ENCODE assay signal across 10 mouse cellular contexts in the genomic region with DNA sequence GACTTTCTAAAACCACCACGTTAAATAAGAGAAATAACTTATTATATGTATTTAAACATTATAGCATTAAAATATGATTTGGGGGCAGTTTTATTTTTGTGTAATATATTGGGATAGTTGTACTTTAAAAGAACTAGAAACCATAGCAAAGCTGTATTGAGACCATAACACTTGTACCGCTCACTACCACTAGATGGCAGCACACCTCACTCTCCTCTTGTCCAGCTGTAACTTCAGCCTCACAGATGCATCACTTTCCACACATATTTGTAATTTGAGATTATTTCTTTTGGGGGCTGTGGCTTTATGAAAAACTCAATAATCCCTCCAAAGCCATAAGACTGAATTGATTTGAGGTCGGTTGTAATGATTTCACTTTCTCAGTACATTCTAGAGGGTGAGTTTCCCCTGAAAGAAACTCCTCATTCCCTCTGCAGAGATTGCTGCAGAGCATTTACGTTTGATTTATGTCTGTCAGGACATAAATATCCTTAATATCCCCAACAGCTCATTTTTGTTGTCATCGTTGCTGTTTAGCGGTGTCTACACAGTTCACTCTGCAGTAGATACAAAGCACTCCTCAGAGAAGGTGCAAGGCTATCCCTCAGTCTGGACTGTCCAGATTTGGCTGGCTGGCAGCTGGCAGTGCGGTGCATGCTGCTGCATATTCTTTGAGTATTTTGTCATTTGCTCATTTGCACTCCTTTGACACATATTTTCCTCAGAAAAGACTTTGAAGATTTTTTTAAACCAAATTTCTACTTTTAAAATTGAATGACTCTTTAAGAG.
DNase-seq lines count a peak whose midpoint lies in the region; ATAC-seq and TF ChIP-seq lines count a peak whose summit lies in the region.
"Had no signal": no experiment of that assay in that cellular context is flagged by ENCODE, and none has a peak within 500 bp of the region (broad histone marks: within the 10 kb centered on the region; RNA-seq: fewer than 3 reads in every experiment).

No protein-coding gene starts in this region.

- no peak overlapping the region for H3K4me3 ChIP-seq in thymus, adult 2 months (ENCODE audit: control insufficient read depth, insufficient read depth, low read length)
- H3K4me3 ChIP-seq in forebrain, embryonic 13.5 days = no peak overlapping the region
- no peak overlapping the region for H3K4me3 ChIP-seq in intestine, embryonic 15.5 days (replicated peaks)
- H3K4me3 ChIP-seq in midbrain, embryonic 12.5 days = no peak overlapping the region
- H3K4me3 ChIP-seq: erythroblast, embryonic 14.5 days; stomach, embryonic 15.5 days had no signal

- H3K27ac ChIP-seq in thymus, adult 2 months (ENCODE audit: control insufficient read depth, insufficient read depth, low read length) = no peak overlapping the region
- H3K27ac ChIP-seq in forebrain, embryonic 13.5 days = no peak overlapping the region
- no peak overlapping the region for H3K27ac ChIP-seq in intestine, embryonic 15.5 days
- H3K27ac ChIP-seq in midbrain, embryonic 12.5 days (replicated peaks) = no peak overlapping the region
- H3K27ac ChIP-seq: stomach, embryonic 15.5 days had no signal

- ATAC-seq in forebrain, embryonic 13.5 days = peak; percentile 89
- peak; percentile 77 for ATAC-seq in intestine, embryonic 15.5 days
- peak; percentile 80 for ATAC-seq in midbrain, embryonic 12.5 days (ENCODE audit: low FRiP score, low read depth)

- WGBS in thymus, adult 2 months = 49% methylated on average over 7 of the region's 7 CpGs
- WGBS in forebrain, embryonic 13.5 days = 45% methylated on average over 7 of the region's 7 CpGs
- WGBS in intestine, embryonic 15.5 days = 36% methylated on average over 7 of the region's 7 CpGs
- WGBS in midbrain, embryonic 12.5 days = 43% methylated on average over 7 of the region's 7 CpGs

- no peak overlapping the region for H3K4me2 ChIP-seq in forebrain, embryonic 13.5 days
- no peak overlapping the region for H3K4me2 ChIP-seq in intestine, embryonic 15.5 days (replicated peaks)
- no peak overlapping the region for H3K4me2 ChIP-seq in midbrain, embryonic 12.5 days (replicated peaks)
- H3K4me2 ChIP-seq: stomach, embryonic 15.5 days had no signal

- TF ChIP-seq CTCF in thymus, adult 2 months (IDR thresholded peaks at IDR 0.05; ENCODE audit: borderline replicate concordance, control insufficient read depth, extremely low read depth, insufficient read depth, low read length, poor library complexity) = no peak

- H3K9me3 ChIP-seq in forebrain, embryonic 13.5 days (replicated peaks) = no peaks in the 10 kb centered on the region
- H3K9me3 ChIP-seq in intestine, embryonic 15.5 days = no peaks in the 10 kb centered on the region
- H3K9me3 ChIP-seq in midbrain, embryonic 12.5 days = no peaks in the 10 kb centered on the region
- H3K9me3 ChIP-seq: stomach, embryonic 15.5 days had no signal

- no peak overlapping the region for H3K9ac ChIP-seq in forebrain, embryonic 13.5 days
- H3K9ac ChIP-seq in intestine, embryonic 15.5 days = no peak overlapping the region
- H3K9ac ChIP-seq in midbrain, embryonic 12.5 days (replicated peaks) = no peak overlapping the region
- H3K9ac ChIP-seq: stomach, embryonic 15.5 days had no signal

- no peaks in the 10 kb centered on the region for H3K4me1 ChIP-seq in thymus, adult 2 months (replicated peaks; ENCODE audit: control insufficient read depth, insufficient read depth, low read length)
- no peaks in the 10 kb centered on the region for H3K4me1 ChIP-seq in forebrain, embryonic 13.5 days
- no peaks in the 10 kb centered on the region for H3K4me1 ChIP-seq in intestine, embryonic 15.5 days (replicated peaks)
- H3K4me1 ChIP-seq in midbrain, embryonic 12.5 days = no peaks in the 10 kb centered on the region
- H3K4me1 ChIP-seq: stomach, embryonic 15.5 days had no signal

- H3K27me3 ChIP-seq in thymus, adult 2 months (ENCODE audit: control insufficient read depth, insufficient read depth, low read length) = no peaks in the 10 kb centered on the region
- no peaks in the 10 kb centered on the region for H3K27me3 ChIP-seq in forebrain, embryonic 13.5 days
- H3K27me3 ChIP-seq in intestine, embryonic 15.5 days (replicated peaks) = no peaks in the 10 kb centered on the region
- H3K27me3 ChIP-seq in midbrain, embryonic 12.5 days = no peaks in the 10 kb centered on the region
- H3K27me3 ChIP-seq: stomach, embryonic 15.5 days had no signal

- peak; percentile 46 for DNase-seq in thymus, adult 2 months
- no peak for DNase-seq in thymus, adult 18-20 months
- DNase-seq in cerebellum, adult 11 months = peak; percentile 36
- peak; percentile 19 to 30 for DNase-seq in left cerebral cortex, adult 8-10 months (ENCODE audit: low spot score in 2 of 2)
- peak; percentile 22 to 69 for DNase-seq in spleen, postnatal 10 days (ENCODE audit: low spot score in 2 of 2)

- TF ChIP-seq POLR2A in thymus, adult 2 months (IDR thresholded peaks at IDR 0.05; ENCODE audit: control insufficient read depth, extremely low read depth, insufficient read depth, low read length, poor library complexity) = no peak

- no peaks in the 10 kb centered on the region for H3K36me3 ChIP-seq in thymus, adult 2 months (ENCODE audit: control insufficient read depth, insufficient read depth, low read length)
- H3K36me3 ChIP-seq in forebrain, embryonic 13.5 days (ENCODE audit: poor library complexity, severe bottlenecking) = no peaks in the 10 kb centered on the region
- no peaks in the 10 kb centered on the region for H3K36me3 ChIP-seq in intestine, embryonic 15.5 days
- H3K36me3 ChIP-seq in midbrain, embryonic 12.5 days = no peaks in the 10 kb centered on the region
- H3K36me3 ChIP-seq: stomach, embryonic 15.5 days had no signal

Comparison
In these comparisons a context has a peak if more than half of its experiments do, and no peak if none do; other contexts are left out.
1. DNase-seq: peak in thymus, adult 2 months (single experiment), cerebellum, adult 11 months (single experiment), left cerebral cortex, adult 8-10 months (2 of 2) and spleen, postnatal 10 days (2 of 2); none in thymus, adult 18-20 months (0 of 2).
2. Peak in every context shown above with its lines, with median percentiles within 50 percentile points of each other: ATAC-seq.